Mouse (Mus musculus) lung, postnatal 0 days (tissue): ENCODE data around the gene Gmppa. TPM values are rescaled to one million over a fixed set of nuclear protein-coding genes. Genes with fewer than 3 reads are reported as not detected.

Experiments
- ATAC-seq: fragments of 200-750 bp; cut with Nextera tagmentation; 2 replicates; pipeline ENCODE4 v1.8.0; 2017; ENCODE audit warnings: moderate library complexity
- DNase-seq: peaks from one replicate; pipeline ENCODE4 v3.0.0-alpha.2; 2016; ENCODE audit warnings: low spot score
- H3K27ac ChIP-seq: fragments of 300-500 bp; sonication (generic); 2 replicates; pipeline ENCODE4 v1.5.1; 2014; ENCODE audit warnings: antibody characterized with exemption, mild to moderate bottlenecking, low read length, mixed read lengths
- H3K27me3 ChIP-seq: fragments of 300-500 bp; sonication (generic); replicated peaks from 2 replicates; pipeline ENCODE4 v1.6.1; 2014; ENCODE audit warnings: low read length, mixed read lengths; ENCODE audit not compliant: insufficient read depth
- H3K36me3 ChIP-seq: fragments of 300-500 bp; sonication (generic); 2 replicates; pipeline ENCODE4 v1.6.1; 2014; ENCODE audit warnings: low read length, mixed read lengths; ENCODE audit not compliant: insufficient read depth
- H3K4me1 ChIP-seq: fragments of 300-500 bp; sonication (generic); 2 replicates; pipeline ENCODE4 v1.6.1; 2014; ENCODE audit warnings: antibody characterized with exemption, low read depth, low read length, mixed read lengths; ENCODE audit not compliant: insufficient read depth
- H3K4me2 ChIP-seq: fragments of 300-500 bp; sonication (generic); replicated peaks from 2 replicates; pipeline ENCODE4 v1.6.1; 2014; ENCODE audit warnings: low read depth, mild to moderate bottlenecking, low read length, moderate library complexity, mixed read lengths
- H3K4me3 ChIP-seq: fragments of 300-500 bp; sonication (generic); 2 replicates; pipeline ENCODE4 v1.5.1; 2014; ENCODE audit warnings: low read depth, low read length
- H3K9ac ChIP-seq: fragments of 300-500 bp; sonication (generic); replicated peaks from 2 replicates; pipeline ENCODE4 v1.6.1; 2014; ENCODE audit warnings: low read depth, mild to moderate bottlenecking
- H3K9me3 ChIP-seq: fragments of 300-500 bp; sonication (generic); 2 replicates; pipeline ENCODE4 v1.6.1; 2016; ENCODE audit warnings: low read length, mixed read lengths
- CTCF ChIP-seq: IDR thresholded peaks from 2 replicates; pipeline ENCODE4 v1.5.1; 2016; ENCODE audit warnings: antibody characterized with exemption, mild to moderate bottlenecking
- EP300 ChIP-seq: IDR thresholded peaks from 2 replicates; pipeline ENCODE4 v1.6.1; 2016; ENCODE audit warnings: antibody characterized with exemption, mild to moderate bottlenecking, control low read depth
- WGBS: fragments of 180-500 bp; shearing (Covaris S2); extraction: QIAGEN DNeasy Blood & Tissue Kit; methylation state at CpG from one replicate; pipeline ENCODE4 v1.1.7; 2014; 5-methylcytosine and 5-hydroxymethylcytosine counted together
- polyA plus RNA-seq: library from polyadenylated mRNA; unstranded; fragments of >200 nt; fragmentation: Nextera tagmentation; extraction: Ambion mirVana; gene quantifications from 2 replicates; pipeline ENCODE4 v1.2.1, GENCODE M21; 2015

The Gmppa gene
- polyA plus RNA-seq, 1 experiment from 2014 or later = 58.9 TPM

- Histone ChIP-seq H3K9me3 (no peaks in the 10 kb centered on the region), H3K4me1 (no peaks in the 10 kb centered on the region), H3K27ac (no peak overlapping the region), H3K9ac (no peak overlapping the region), H3K27me3 (peaks cover 29% of the 10 kb centered on the region), H3K4me3 (peak overlapping the region; percentile 37), H3K4me2 (peak overlapping the region; percentile 56), H3K36me3 (peaks cover 6% of the 10 kb centered on the region; the same call in 1 of the 2 replicates)
- WGBS = 3% methylated on average over 61 of the region's 62 CpGs
- ATAC-seq = peak; percentile 81
- DNase-seq = peak; percentile 77
- TF ChIP-seq CTCF = peak; percentile 29
- TF ChIP-seq EP300 = no peak
Measured at GRCm38 (mm10) chr1:75487405-75488161, 51.9 kb downstream of the Gmppa start.

GRCm38 (mm10) chr1:75490785-75491551 lies 55.2 kb downstream of the Gmppa start:
- Histone ChIP-seq H3K9me3 (no peaks in the 10 kb centered on the region), H3K9ac (no peak overlapping the region), H3K4me3 (no peak overlapping the region), H3K27ac (no peak overlapping the region), H3K4me2 (no peak overlapping the region), H3K36me3 (peaks cover 6% of the 10 kb centered on the region; the same call in 1 of the 2 replicates), H3K27me3 (peaks cover 16% of the 10 kb centered on the region), H3K4me1 (no peaks in the 10 kb centered on the region)
- no peak for TF ChIP-seq CTCF
- TF ChIP-seq EP300 = no peak
- DNase-seq (no peak), ATAC-seq (no peak)
- WGBS = 86% methylated on average over 34 of the region's 34 CpGs

GRCm38 (mm10) chr1:75492579-75493170 lies 56.9 kb downstream of the Gmppa start:
- ATAC-seq = no peak
- TF ChIP-seq EP300 (no peak), CTCF (no peak)
- no peaks in the 10 kb centered on the region for H3K27me3 ChIP-seq
- no peak overlapping the region for H3K4me3 ChIP-seq
- H3K4me2 ChIP-seq = no peak overlapping the region
- peaks cover 6% of the 10 kb centered on the region for H3K36me3 ChIP-seq
- 72% methylated on average over 24 of the region's 24 CpGs for WGBS
- DNase-seq = no peak
- H3K9me3 ChIP-seq = no peaks in the 10 kb centered on the region
- H3K27ac ChIP-seq = no peak overlapping the region
- H3K9ac ChIP-seq = no peak overlapping the region
- no peaks in the 10 kb centered on the region for H3K4me1 ChIP-seq

Other genes with a start within 250 kb of the Gmppa start
- gene Ankzf1, start 243.8 kb upstream of the Gmppa start, polyA plus RNA-seq = 15.9 and 17.2 TPM in 2 replicates
- 23.7 and 28.3 TPM in 2 replicates for gene Atg9a, start 243.7 kb upstream of the Gmppa start, polyA plus RNA-seq
- gene Glb1l, start 225.1 kb upstream of the Gmppa start, polyA plus RNA-seq = 8.6 and 10.1 TPM in 2 replicates
- gene Stk16, start 225.1 kb upstream of the Gmppa start, polyA plus RNA-seq = 75.8 and 77.0 TPM in 2 replicates
- gene Tuba4a, start 216.1 kb upstream of the Gmppa start, polyA plus RNA-seq = 46.6 and 50.5 TPM in 2 replicates
- not detected in 2 replicates for gene A630095N17Rik, start 203.8 kb upstream of the Gmppa start, polyA plus RNA-seq
- gene Dnajb2, start 199.5 kb upstream of the Gmppa start, polyA plus RNA-seq = 40.1 and 45.6 TPM in 2 replicates
- 0.90 and 0.92 TPM in 2 replicates for gene Ptprn, start 171.4 kb upstream of the Gmppa start, polyA plus RNA-seq
- 1.5 and 1.8 TPM in 2 replicates for gene Resp18, start 157.5 kb upstream of the Gmppa start, polyA plus RNA-seq
- gene Dnpep, start 117.9 kb upstream of the Gmppa start, polyA plus RNA-seq = 109 TPM in 2 replicates
- 59.4 and 67.3 TPM in 2 replicates for gene Des, start 75.6 kb upstream of the Gmppa start, polyA plus RNA-seq
- gene Speg, start 60.6 kb upstream of the Gmppa start, polyA plus RNA-seq = 15.4 and 16.4 TPM in 2 replicates
- gene Asic4, start 14.5 kb downstream of the Gmppa start, polyA plus RNA-seq = not detected in 2 replicates
- gene Chpf, start 43.4 kb downstream of the Gmppa start, polyA plus RNA-seq = 31.2 and 31.6 TPM in 2 replicates
- gene Tmem198, start 43.6 kb downstream of the Gmppa start, polyA plus RNA-seq = 1.1 and 1.3 TPM in 2 replicates
- 25.8 and 33.9 TPM in 2 replicates for gene Obsl1, start 70.5 kb downstream of the Gmppa start, polyA plus RNA-seq
- 3.7 and 3.8 TPM in 2 replicates for gene Inha, start 71.1 kb downstream of the Gmppa start, polyA plus RNA-seq
- gene Stk11ip, start 85.6 kb downstream of the Gmppa start, polyA plus RNA-seq = 12.7 and 13.2 TPM in 2 replicates
- 8.0 and 10.4 TPM in 2 replicates for gene Slc4a3, start 110.3 kb downstream of the Gmppa start, polyA plus RNA-seq